Mouse (Mus musculus): ENCODE measurements around the gene Arhgef28.
A peak's percentile ranks its signal among the peaks of the same experiment; 100 is the strongest.

Gene Arhgef28

DNA sequence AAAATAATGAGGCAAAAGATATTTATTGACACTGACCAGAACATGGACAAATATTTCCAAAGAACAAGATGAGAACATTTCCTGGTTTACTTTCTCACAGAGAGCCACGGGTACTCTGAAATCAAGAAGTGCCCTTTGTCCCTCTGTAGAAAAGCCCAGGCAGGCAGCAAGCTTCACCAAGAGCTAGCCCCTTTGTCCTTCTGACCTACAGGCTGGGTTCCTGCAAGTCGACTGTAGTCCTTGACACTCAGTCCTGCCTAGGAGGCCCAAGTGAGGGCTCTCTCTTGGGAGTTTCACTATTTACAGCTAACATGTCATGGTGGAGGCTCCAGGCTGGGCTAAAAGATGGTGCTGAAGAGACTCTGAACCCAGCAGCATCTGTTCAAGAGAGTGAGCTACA is 307.6 kb downstream of the Arhgef28 start:
- DNase-seq = no peak

DNA sequence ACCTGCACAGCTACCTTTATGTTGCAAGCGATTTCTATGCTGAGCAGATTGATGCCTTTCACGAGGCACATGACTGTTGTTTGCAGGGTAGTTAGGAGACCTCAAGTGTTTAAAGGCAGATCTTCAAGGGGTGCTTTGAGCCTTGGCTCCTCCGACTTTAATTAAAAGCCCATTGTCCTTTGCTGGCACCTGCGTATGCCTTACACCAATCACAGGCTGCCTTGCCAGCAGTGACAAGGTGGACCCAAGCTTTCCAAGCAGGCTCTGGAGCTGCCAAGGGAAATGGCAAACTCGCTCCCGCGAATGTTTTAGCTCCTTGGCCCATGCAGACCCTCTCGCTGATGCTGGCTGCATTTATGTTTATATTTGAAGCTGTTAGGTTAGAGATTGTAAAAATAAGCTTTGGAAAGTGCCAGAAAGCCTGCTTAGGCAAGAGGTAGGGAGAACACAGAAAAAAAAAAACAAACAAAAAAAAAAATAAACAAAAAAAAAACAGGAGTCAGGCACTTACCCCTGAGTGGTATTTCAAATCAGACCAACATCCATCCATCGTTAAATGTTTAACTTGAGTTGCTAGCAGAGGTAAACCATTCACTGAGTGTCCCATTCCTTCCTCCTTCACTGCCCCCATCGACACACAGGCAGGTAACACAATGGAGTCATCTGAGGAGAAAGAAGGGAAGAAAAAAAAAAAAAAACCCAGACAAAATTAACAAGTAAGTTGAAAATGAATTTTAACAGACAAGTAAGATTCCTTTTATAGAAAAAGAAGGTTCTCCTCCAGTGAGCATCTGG is 313.0 kb downstream of the Arhgef28 start:
- no peak for DNase-seq

DNA sequence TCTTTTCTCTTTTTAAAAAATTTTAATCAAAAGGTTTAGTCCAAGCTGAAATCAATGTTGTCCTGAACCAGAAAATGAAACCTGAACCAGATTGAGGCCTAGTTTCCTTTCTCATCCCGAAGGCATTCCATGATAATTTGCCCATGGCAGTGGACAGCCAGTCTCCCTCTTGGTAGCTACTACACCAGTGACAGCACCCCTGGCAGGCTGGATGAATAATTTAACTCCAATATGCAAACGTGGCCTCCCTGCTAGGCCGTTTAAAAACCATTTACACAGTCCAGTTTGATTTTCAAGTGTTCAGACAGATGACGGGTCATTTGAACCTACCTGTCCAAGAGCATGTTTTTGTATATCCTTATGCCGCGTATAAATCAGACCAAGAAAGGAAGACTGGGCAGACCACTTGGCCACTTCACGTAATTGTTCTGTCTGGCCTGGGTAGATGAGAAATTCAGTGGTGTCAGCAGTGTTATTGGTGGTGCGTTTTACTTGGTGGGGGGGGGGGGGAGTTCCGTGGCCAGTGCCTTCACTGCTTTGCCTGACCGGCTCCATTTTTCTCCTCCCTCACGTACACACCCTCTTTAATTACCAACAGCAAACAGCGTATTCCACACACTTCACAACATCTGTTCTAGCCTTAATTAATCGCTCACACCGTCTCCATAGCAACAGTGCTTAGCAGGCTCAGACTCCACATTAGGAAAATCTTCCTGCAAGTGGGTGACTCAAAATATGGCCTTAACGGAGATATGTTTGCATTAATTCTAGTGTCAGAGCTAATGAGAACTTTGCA is 314.0 kb downstream of the Arhgef28 start:
- no peak for DNase-seq

DNA sequence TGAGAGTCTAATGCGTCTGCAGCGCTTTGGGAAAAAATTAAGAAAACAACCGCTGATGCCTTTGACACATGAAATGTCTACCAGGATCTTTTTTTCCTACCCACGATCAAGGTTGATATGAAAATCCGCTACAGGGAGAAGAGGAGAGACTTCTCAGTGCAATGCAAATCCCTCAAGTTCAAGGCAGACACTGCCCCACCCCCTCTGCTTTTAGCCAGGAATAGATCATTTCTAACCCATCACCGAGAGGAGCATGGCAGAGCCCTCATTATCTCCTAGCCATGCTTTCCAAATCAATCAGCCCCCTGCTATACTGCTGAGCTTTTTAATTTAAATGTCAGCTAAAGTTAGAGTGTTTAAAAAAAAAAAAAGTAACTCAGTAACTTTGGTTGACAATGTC is 318.2 kb downstream of the Arhgef28 start:
- no peak for DNase-seq

DNA sequence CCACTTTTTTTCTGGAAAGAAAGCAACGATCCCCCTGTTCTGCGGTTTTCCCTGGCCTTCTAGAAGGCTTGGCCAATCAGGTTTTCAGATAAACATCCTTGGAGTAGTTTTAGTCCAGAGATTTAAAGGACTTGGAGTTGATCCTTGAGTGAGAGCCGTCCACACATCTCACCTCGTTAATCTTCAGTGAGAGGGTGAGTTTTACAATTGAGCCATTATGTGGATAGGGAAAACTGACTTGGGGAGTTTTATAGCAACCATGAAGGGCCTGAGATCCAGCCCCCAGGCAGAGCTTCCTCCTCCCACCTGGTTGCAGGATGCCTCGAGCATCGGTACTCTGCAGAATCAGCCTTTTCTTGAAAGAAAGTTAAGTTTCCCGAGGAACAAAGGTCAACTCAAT is 318.7 kb downstream of the Arhgef28 start:
- DNase-seq = no peak

DNA sequence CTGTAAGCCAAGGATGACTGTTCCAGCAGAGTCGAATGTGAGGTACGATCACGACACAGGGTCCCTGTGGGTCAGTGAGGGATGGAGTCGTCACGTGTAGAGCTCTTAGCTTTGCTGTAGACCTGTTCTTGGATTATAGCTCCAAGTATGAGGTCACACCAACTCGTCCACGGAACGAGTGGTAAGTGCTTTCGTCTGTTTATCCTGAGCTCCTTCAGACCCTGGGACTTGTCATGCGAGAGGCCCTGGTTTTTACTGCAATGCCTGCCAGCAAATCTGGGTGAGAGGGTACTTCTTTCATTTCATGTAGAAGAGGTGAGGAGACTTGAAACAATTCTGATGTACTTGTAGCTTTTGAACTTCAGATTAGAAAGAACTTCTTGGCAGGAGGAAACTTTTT is 322.6 kb downstream of the Arhgef28 start:
- no peak for DNase-seq

- DNase-seq = no peak
Measured at GRCm38 (mm10) chr13:97876450-97876849, 329.8 kb downstream of the Arhgef28 start.

DNA sequence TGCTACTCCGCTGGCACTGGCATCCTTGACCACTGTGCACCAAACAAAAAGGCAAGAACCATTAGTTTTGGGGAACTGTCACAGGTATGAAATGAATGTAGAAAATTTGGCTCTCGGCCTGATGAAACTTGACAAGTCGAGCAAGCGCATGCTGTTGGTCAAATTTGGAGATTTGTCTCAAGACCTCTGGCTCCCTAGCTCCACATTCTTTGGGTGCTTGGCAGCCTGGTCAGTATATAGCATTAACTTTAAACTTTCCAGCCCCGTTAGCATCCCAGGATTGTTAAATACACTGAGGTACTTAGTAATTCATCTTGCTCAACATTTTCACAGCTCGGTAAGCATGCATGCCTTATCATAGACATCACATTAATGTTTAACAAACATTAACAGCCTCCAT is 330.2 kb downstream of the Arhgef28 start:
- DNase-seq = no peak

- DNase-seq = no peak
Measured at GRCm38 (mm10) chr13:97869428-97869827, 336.8 kb downstream of the Arhgef28 start.

DNA sequence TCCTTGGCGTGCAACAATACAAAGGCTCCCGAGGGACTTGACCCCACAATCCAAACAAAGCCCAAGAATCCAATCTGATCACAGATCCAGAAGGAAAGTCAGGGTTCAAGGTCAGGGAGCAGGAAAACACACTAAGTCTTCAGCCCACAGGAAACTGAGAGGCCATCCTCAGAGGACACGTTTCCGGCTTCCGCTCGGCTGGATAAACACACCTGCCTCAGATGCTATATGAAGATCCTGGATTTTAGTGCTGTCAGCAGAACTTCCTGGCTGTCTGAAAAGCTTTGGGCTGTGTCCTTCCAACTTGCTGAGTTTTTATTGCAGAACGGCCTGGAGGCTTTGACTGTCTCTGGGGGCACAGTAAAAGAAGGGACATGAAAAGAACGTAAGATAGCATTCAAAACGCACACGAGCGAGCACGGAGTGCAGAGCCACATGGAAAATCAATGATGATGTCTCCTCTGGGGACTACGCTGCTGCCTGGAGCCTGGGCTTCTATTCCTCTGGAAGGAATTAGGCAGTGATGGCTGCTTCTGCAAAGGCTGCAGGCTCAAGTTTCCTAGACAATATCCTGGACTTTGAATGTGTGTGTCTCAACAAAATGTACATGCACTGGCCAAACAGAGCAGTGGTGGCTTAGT is 338.8 kb downstream of the Arhgef28 start:
- DNase-seq = peak; percentile 95

GRCm38 (mm10) chr13:97859071-97859470 is 347.2 kb downstream of the Arhgef28 start:
- DNase-seq = peak; percentile 98

DNA sequence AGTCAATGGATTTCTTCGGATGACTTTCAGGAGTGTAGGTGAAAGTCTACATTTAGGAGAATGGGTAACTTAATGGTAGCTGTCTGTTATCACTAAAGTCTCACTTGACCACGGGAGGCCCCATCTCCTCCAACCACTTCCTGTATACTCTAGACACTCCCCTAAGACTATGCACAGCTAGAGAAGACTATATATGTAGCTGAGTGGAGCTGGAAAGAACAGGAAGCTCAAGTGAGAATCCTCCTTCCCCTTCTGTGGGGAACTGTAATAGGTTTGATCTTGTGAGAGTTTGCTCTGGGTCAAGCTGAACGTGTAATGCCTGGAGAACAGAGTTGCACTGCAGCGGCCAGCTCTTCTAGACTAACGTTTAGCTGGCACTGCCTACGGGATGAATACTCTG is 348.4 kb downstream of the Arhgef28 start:
- peak; percentile 81 for DNase-seq

DNA sequence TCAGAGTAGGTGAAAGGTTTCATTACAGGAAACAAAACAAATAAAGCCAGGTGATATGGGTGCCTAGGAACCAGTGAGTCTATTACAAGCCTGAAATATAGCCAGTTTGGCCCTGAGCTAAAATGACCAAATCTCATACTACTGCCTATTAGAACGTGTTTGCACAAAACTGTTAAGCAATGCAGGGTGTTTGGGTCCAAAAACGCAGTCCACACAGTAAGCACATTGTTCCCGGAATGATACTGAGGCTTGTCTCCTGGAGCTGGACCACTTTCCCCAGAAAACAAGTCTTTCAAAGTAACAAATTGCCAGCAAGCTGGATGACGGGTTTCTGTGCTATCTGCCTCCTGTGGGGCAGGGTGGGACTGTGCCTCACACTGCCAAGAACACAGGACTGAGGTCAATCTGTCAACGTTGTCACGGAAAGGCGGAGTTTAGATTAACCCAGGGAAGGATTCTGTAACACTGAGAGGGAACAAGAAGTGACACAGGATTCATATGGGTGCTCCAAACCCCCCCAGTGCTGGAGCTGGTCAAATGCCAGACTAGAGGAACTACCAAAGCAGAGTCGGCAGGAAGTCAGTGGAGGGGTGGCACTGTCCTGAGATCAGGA is 352.8 kb downstream of the Arhgef28 start:
- DNase-seq = peak; percentile 99
